Mouse (Mus musculus): Measurements from ENCODE around the gene Chchd6. TPM values are rescaled to one million over a fixed set of nuclear protein-coding genes. Genes with fewer than 3 reads are reported as not detected.

Chchd6 gene
- total and polyA plus RNA-seq, 2 experiments from 2014 or later = 182 to 192 TPM

GRCm38 (mm10) chr6:89424461-89424860 lies 171.0 kb downstream of the Chchd6 start:
- Histone ChIP-seq H3K36me3 (ENCODE audit: insufficient read depth, low read length) (no peaks in the 10 kb centered on the region), H3K4me3 (ENCODE audit: low read depth, low read length) (no peak overlapping the region), H3K27ac (ENCODE audit: low read depth, low read length) (no peak overlapping the region), H3K4me1 (ENCODE audit: insufficient read depth, low read length) (no peaks in the 10 kb centered on the region), H3K27me3 (ENCODE audit: insufficient read depth, low read length) (no peaks in the 10 kb centered on the region), H3K9ac (replicated peaks; ENCODE audit: low read length, poor library complexity, severe bottlenecking) (no peak overlapping the region), H3K4me2 (ENCODE audit: low read depth, low read length, poor library complexity, severe bottlenecking) (no peak overlapping the region), H3K9me3 (ENCODE audit: low read length) (no peaks in the 10 kb centered on the region)
- DNase-seq (ENCODE audit: low spot score) = no peak
- TF ChIP-seq CTCF (IDR thresholded peaks at IDR 0.05) = no peak
- ATAC-seq (ENCODE audit: low FRiP score) = no peak
- 90% methylated on average over 1 of the region's 1 CpGs for WGBS

GRCm38 (mm10) chr6:89422621-89423020 lies 172.8 kb downstream of the Chchd6 start:
- no peak for TF ChIP-seq CTCF (IDR thresholded peaks at IDR 0.05)
- 97% methylated on average over 3 of the region's 3 CpGs for WGBS
- no peaks in the 10 kb centered on the region for H3K4me1 ChIP-seq (ENCODE audit: insufficient read depth, low read length)

DNA sequence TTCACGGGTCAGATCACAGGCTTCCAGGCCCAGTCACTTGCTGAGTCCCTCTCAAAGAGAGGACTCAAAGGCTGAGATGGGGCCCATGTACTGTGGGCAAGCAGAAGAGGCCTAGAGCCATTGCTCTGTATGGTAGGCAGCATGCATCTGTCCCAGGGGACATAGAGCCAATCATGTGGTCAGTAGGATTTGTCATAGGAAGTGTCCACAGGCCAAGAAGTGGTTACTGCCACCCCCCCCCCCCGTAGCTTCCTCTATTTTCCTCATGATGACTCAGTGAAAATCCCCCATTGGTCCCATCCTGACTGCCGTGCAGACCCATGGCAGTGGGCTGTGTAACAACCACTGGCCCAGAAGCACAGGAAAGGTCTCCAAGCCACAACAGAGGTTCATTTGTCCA lies 173.5 kb downstream of the Chchd6 start:
- no peak overlapping the region for H3K9ac ChIP-seq (replicated peaks; ENCODE audit: low read length, poor library complexity, severe bottlenecking)
- ATAC-seq (ENCODE audit: low FRiP score) (no peak), DNase-seq (ENCODE audit: low spot score) (no peak)
- 88% methylated on average over 3 of the region's 3 CpGs for WGBS
- no peak overlapping the region for H3K4me2 ChIP-seq (ENCODE audit: low read depth, low read length, poor library complexity, severe bottlenecking)
- no peaks in the 10 kb centered on the region for H3K27me3 ChIP-seq (ENCODE audit: insufficient read depth, low read length)
- H3K4me3 ChIP-seq (ENCODE audit: low read depth, low read length) = no peak overlapping the region
- H3K27ac ChIP-seq (ENCODE audit: low read depth, low read length) = no peak overlapping the region
- no peaks in the 10 kb centered on the region for H3K9me3 ChIP-seq (ENCODE audit: low read length)
- no peak for TF ChIP-seq CTCF (IDR thresholded peaks at IDR 0.05)
- H3K36me3 ChIP-seq (ENCODE audit: insufficient read depth, low read length) = peaks cover 4% of the 10 kb centered on the region; the same call in 1 of the 2 replicates
- no peaks in the 10 kb centered on the region for H3K4me1 ChIP-seq (ENCODE audit: insufficient read depth, low read length)

More at GRCm38 (mm10) chr6:89422621-89423020, 172.8 kb downstream of the Chchd6 start:
- Histone ChIP-seq H3K4me2 (ENCODE audit: low read depth, low read length, poor library complexity, severe bottlenecking) (no peak overlapping the region), H3K9me3 (ENCODE audit: low read length) (no peaks in the 10 kb centered on the region), H3K4me3 (ENCODE audit: low read depth, low read length) (no peak overlapping the region), H3K27me3 (ENCODE audit: insufficient read depth, low read length) (no peaks in the 10 kb centered on the region), H3K36me3 (ENCODE audit: insufficient read depth, low read length) (peaks cover 4% of the 10 kb centered on the region; the same call in 1 of the 2 replicates), H3K27ac (ENCODE audit: low read depth, low read length) (no peak overlapping the region), H3K9ac (replicated peaks; ENCODE audit: low read length, poor library complexity, severe bottlenecking) (no peak overlapping the region)
- ATAC-seq (ENCODE audit: low FRiP score) = no peak
- no peak for DNase-seq (ENCODE audit: low spot score)

DNA sequence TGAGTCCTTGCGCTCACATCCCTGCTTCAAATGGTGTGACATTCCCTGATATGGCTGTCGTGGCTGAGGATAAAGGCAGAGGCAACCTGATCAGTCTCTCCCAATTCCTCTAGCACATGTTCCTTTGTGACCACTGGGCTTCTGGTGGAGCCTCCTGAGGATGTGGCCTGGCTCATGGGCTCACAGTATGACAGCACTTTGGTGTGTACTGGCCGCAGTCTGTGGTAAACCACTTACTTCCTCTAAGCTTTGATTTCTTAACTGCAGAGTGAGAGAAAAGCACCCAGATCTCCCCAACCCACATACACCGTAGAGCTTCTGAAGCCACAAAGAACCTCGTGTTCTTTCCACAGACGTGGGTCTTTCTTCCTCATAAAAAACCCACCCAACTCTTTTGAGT lies 173.9 kb downstream of the Chchd6 start:
- no peak overlapping the region for H3K27ac ChIP-seq (ENCODE audit: low read depth, low read length)
- H3K4me2 ChIP-seq (ENCODE audit: low read depth, low read length, poor library complexity, severe bottlenecking) = no peak overlapping the region
- H3K36me3 ChIP-seq (ENCODE audit: insufficient read depth, low read length) = peaks cover 4% of the 10 kb centered on the region; the same call in 1 of the 2 replicates
- H3K9ac ChIP-seq (replicated peaks; ENCODE audit: low read length, poor library complexity, severe bottlenecking) = no peak overlapping the region
- no peak overlapping the region for H3K4me3 ChIP-seq (ENCODE audit: low read depth, low read length)
- 86% methylated on average over 6 of the region's 6 CpGs for WGBS
- no peak for ATAC-seq (ENCODE audit: low FRiP score)
- H3K9me3 ChIP-seq (ENCODE audit: low read length) = no peaks in the 10 kb centered on the region
- no peaks in the 10 kb centered on the region for H3K27me3 ChIP-seq (ENCODE audit: insufficient read depth, low read length)
- no peak for DNase-seq (ENCODE audit: low spot score)
- no peak for TF ChIP-seq CTCF (IDR thresholded peaks at IDR 0.05)
- H3K4me1 ChIP-seq (ENCODE audit: insufficient read depth, low read length) = no peaks in the 10 kb centered on the region

DNA sequence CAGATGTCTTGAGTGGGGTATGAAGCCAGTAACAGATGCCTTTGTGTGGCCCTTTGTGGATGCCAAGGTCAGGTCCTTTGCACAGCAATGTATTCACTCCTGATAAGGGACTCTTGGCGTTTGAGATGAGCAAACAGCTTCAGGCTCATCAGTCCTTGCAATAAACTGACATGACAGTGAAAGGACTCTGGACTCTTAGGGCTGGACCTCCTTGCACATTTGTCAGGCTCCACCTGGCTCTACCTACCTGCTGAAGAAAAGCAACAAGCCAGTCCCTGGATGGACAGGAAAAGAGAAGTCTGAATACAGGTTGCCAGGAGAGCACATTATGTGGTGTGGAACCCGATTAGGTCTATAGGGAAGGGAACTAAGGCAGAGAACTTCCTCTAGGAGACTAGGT lies 174.7 kb downstream of the Chchd6 start:
- Histone ChIP-seq H3K27ac (ENCODE audit: low read depth, low read length) (no peak overlapping the region), H3K9me3 (ENCODE audit: low read length) (no peaks in the 10 kb centered on the region), H3K4me3 (ENCODE audit: low read depth, low read length) (no peak overlapping the region), H3K9ac (replicated peaks; ENCODE audit: low read length, poor library complexity, severe bottlenecking) (no peak overlapping the region), H3K4me2 (ENCODE audit: low read depth, low read length, poor library complexity, severe bottlenecking) (no peak overlapping the region), H3K27me3 (ENCODE audit: insufficient read depth, low read length) (no peaks in the 10 kb centered on the region), H3K36me3 (ENCODE audit: insufficient read depth, low read length) (peaks cover 4% of the 10 kb centered on the region; the same call in 1 of the 2 replicates), H3K4me1 (ENCODE audit: insufficient read depth, low read length) (no peaks in the 10 kb centered on the region)
- ATAC-seq (ENCODE audit: low FRiP score) (no peak), DNase-seq (ENCODE audit: low spot score) (no peak)
- WGBS = 82% methylated on average over 2 of the region's 2 CpGs
- TF ChIP-seq CTCF (IDR thresholded peaks at IDR 0.05) = no peak

DNA sequence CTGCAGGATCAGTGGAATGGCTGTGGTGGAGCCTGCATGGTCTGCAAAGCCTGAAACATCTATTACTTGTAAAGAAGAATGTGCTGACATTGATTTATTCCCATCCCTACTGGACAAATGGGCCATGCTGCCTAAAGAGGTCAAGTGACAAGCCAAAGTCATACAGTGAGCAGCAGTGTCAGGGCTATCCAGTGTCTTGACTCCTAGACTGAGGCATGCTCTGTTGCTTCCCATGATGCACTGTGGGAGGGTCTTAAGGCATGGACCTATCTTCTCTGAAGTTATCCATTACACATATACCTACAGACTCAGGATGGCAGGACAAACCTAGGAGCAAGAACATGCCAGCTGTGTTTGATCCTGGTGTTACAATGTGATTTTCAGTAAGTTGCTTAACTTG lies 175.3 kb downstream of the Chchd6 start:
- DNase-seq (ENCODE audit: low spot score) (no peak), ATAC-seq (ENCODE audit: low FRiP score) (no peak)
- Histone ChIP-seq H3K9ac (replicated peaks; ENCODE audit: low read length, poor library complexity, severe bottlenecking) (no peak overlapping the region), H3K36me3 (ENCODE audit: insufficient read depth, low read length) (peaks cover 4% of the 10 kb centered on the region; the same call in 1 of the 2 replicates), H3K4me1 (ENCODE audit: insufficient read depth, low read length) (no peaks in the 10 kb centered on the region), H3K9me3 (ENCODE audit: low read length) (no peaks in the 10 kb centered on the region), H3K4me3 (ENCODE audit: low read depth, low read length) (no peak overlapping the region), H3K4me2 (ENCODE audit: low read depth, low read length, poor library complexity, severe bottlenecking) (no peak overlapping the region), H3K27ac (ENCODE audit: low read depth, low read length) (no peak overlapping the region), H3K27me3 (ENCODE audit: insufficient read depth, low read length) (no peaks in the 10 kb centered on the region)
- TF ChIP-seq CTCF (IDR thresholded peaks at IDR 0.05) = no peak
